In genomic region chr16:16596582-16596981, GRCm38 (mm10) we compare ENCODE assay signal across 11 mouse cellular contexts. TPM values are rescaled to one million over a fixed set of nuclear protein-coding genes. Genes with fewer than 3 reads are reported as not detected.
DNase-seq lines count a peak whose midpoint lies in the region; ATAC-seq and TF ChIP-seq lines count a peak whose summit lies in the region.
"Had no signal": no experiment of that assay in that cellular context is flagged by ENCODE, and none has a peak within 500 bp of the region (broad histone marks: within the 10 kb centered on the region; RNA-seq: fewer than 3 reads in every experiment).

No protein-coding gene starts in this region.

- H3K27me3 ChIP-seq in hindbrain, embryonic 11.5 days (ENCODE audit: control insufficient read depth, insufficient read depth, low read length): no peaks in the 10 kb centered on the region
- 0 out of 2 replicates have a peak, but pooled peaks cover 5% of the 10 kb centered on the region for H3K27me3 ChIP-seq in hindbrain, embryonic 14.5 days (ENCODE audit: control insufficient read depth, insufficient read depth, low read length)
- no peaks in the 10 kb centered on the region for H3K27me3 ChIP-seq in lung, postnatal 0 days (replicated peaks; ENCODE audit: insufficient read depth, low read length)

- H3K9ac ChIP-seq in hindbrain, embryonic 11.5 days (ENCODE audit: low read depth, low read length): no peak overlapping the region
- H3K9ac ChIP-seq in hindbrain, embryonic 14.5 days: no peak overlapping the region
- no peak overlapping the region for H3K9ac ChIP-seq in lung, postnatal 0 days (replicated peaks; ENCODE audit: low read depth)
- H3K9ac ChIP-seq: midbrain, embryonic 12.5 days had no signal

- no peak overlapping the region for H3K27ac ChIP-seq in hindbrain, embryonic 11.5 days (ENCODE audit: low read depth, low read length)
- no peak overlapping the region for H3K27ac ChIP-seq in hindbrain, embryonic 14.5 days
- H3K27ac ChIP-seq in lung, postnatal 0 days (ENCODE audit: low read length): no peak overlapping the region
- H3K27ac ChIP-seq: midbrain, embryonic 12.5 days had no signal

- no peaks in the 10 kb centered on the region for H3K4me1 ChIP-seq in hindbrain, embryonic 11.5 days (replicated peaks; ENCODE audit: control insufficient read depth, insufficient read depth, low read length)
- peaks cover 4% of the 10 kb centered on the region; the same call in 1 of the 2 replicates for H3K4me1 ChIP-seq in hindbrain, embryonic 14.5 days (replicated peaks; ENCODE audit: control insufficient read depth, insufficient read depth, low read length)
- no peaks in the 10 kb centered on the region for H3K4me1 ChIP-seq in lung, postnatal 0 days (ENCODE audit: insufficient read depth, low read depth, low read length)

- H3K36me3 ChIP-seq in hindbrain, embryonic 11.5 days (ENCODE audit: control insufficient read depth, insufficient read depth, low read length): no peaks in the 10 kb centered on the region
- H3K36me3 ChIP-seq in hindbrain, embryonic 14.5 days (replicated peaks; ENCODE audit: control insufficient read depth, insufficient read depth): no peaks in the 10 kb centered on the region
- no peaks in the 10 kb centered on the region for H3K36me3 ChIP-seq in lung, postnatal 0 days (ENCODE audit: insufficient read depth, low read length)
- H3K36me3 ChIP-seq: midbrain, embryonic 12.5 days had no signal

- H3K9me3 ChIP-seq in hindbrain, embryonic 11.5 days (ENCODE audit: control insufficient read depth, low read length): no peaks in the 10 kb centered on the region
- H3K9me3 ChIP-seq in hindbrain, embryonic 14.5 days (ENCODE audit: control insufficient read depth, low read length): no peaks in the 10 kb centered on the region
- no peaks in the 10 kb centered on the region for H3K9me3 ChIP-seq in lung, postnatal 0 days (ENCODE audit: low read length)
- H3K9me3 ChIP-seq: midbrain, embryonic 12.5 days had no signal

- DNase-seq in hindbrain, embryonic 11.5 days (ENCODE audit: low spot score): peak; percentile 15
- DNase-seq in hindbrain, embryonic 14.5 days (ENCODE audit: low spot score): no peak
- no peak for DNase-seq in lung, postnatal 0 days (ENCODE audit: low spot score)
- no peak for DNase-seq in lung, adult 18-20 months
- DNase-seq in ZHBTc4 (ENCODE audit: low read depth, low spot score): peak; percentile 46
- peak; percentile 33 for DNase-seq in retina, embryonic 14.5 days (ENCODE audit: low spot score)
- DNase-seq in ovary, adult 18-20 months (ENCODE audit: low spot score): no peak
- no peak for DNase-seq in urinary bladder, postnatal 14 days (ENCODE audit: low spot score)
- DNase-seq: cerebellum, postnatal 36 days; heart, postnatal 4 days had no signal

- peak; percentile 50 for TF ChIP-seq CTCF in lung, postnatal 0 days (IDR thresholded peaks at IDR 0.05)

- ATAC-seq in hindbrain, embryonic 11.5 days (ENCODE audit: low FRiP score): no peak
- ATAC-seq in hindbrain, embryonic 14.5 days (ENCODE audit: low FRiP score): no peak
- ATAC-seq in lung, postnatal 0 days: no peak

- no peak overlapping the region for H3K4me2 ChIP-seq in hindbrain, embryonic 11.5 days (replicated peaks; ENCODE audit: low read depth, low read length)
- H3K4me2 ChIP-seq in hindbrain, embryonic 14.5 days (replicated peaks): no peak overlapping the region
- no peak overlapping the region for H3K4me2 ChIP-seq in lung, postnatal 0 days (replicated peaks; ENCODE audit: low read depth, low read length)
- H3K4me2 ChIP-seq: midbrain, embryonic 12.5 days had no signal

- H3K4me3 ChIP-seq in hindbrain, embryonic 11.5 days (ENCODE audit: low read depth, low read length): no peak overlapping the region
- H3K4me3 ChIP-seq in hindbrain, embryonic 14.5 days (replicated peaks; ENCODE audit: low read length): no peak overlapping the region
- no peak overlapping the region for H3K4me3 ChIP-seq in lung, postnatal 0 days (ENCODE audit: low read depth, low read length)
- H3K4me3 ChIP-seq: midbrain, embryonic 12.5 days had no signal

- TF ChIP-seq EP300 in lung, postnatal 0 days (IDR thresholded peaks at IDR 0.05): no peak

RNA-seq across cellular contexts. Expression of gene Fgd4, which starts 3.8 kb away (rescaled TPM):
- polyA plus RNA-seq in hindbrain, embryonic 11.5 days (2014; fragmentation: Nextera tagmentation; extraction: Ambion mirVana): 22.3 and 32.9 TPM in 2 replicates
- 20.0 and 24.2 TPM in 2 replicates for polyA plus RNA-seq in hindbrain, embryonic 14.5 days (2014; fragmentation: Nextera tagmentation; extraction: Ambion mirVana)
- 4.0 and 4.6 TPM in 2 replicates for polyA plus RNA-seq in lung, postnatal 0 days (2015; fragmentation: Nextera tagmentation; extraction: Ambion mirVana)

Comparison
In these comparisons a context has a peak if more than half of its experiments do, and no peak if none do; other contexts are left out.
1. DNase-seq: peak in hindbrain, embryonic 11.5 days (single experiment), ZHBTc4 (single experiment) and retina, embryonic 14.5 days (single experiment); none in hindbrain, embryonic 14.5 days (single experiment), lung, postnatal 0 days (single experiment), lung, adult 18-20 months (0 of 2), ovary, adult 18-20 months (single experiment) and urinary bladder, postnatal 14 days (single experiment).